Mouse (Mus musculus) cerebellum, postnatal 10 days (tissue): Measurements from ENCODE around the gene Tmem156.

Experiments used
- DNase-seq, 2 experiments: peaks; one replicate each; pipeline ENCODE4 v3.0.0; 2021; ENCODE audit warnings: mixed read lengths in 2 of 2

The Tmem156 gene

DNA sequence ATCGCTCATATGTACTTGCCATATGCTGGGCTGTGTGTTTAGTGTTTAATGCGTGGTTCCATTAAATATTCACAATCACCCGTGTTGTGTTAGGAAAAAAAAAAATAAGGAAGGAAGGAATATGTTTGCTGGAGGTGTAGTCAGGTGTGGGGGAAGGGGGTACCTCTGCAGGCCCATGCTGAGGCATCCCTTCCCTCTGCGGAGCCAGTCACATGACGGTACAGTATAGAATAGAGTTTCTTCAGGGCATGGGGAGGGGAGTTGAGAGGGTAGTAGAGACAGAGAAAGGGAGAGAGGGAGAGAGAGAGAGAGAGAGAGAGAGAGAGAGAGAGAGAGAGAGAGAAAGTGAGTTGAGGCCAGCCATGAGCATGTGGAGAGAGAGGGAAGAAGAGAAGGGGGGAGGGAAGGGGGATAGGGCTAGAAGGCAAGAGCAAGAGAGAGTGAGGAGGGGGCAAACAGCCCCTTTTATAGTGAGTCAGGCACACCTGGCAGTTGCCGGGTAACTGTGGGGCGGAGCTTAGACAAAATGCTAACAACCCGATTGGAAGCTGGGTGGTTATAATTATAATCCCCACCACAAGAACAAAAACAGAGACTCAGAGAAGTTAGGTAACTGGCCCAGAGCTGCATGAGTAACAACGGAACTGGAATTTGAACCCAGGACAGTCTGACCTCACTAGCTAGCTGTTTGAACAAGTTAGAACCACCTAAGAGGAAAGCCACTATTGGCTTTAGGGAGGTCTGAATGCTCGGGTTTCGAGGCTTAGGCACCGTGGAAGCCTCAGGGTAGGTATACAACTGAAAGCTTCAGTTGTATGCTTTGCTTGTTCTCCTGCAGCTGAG is 45.3 kb downstream of the Tmem156 start:
- DNase-seq: peak; percentile 49 to 50

DNA sequence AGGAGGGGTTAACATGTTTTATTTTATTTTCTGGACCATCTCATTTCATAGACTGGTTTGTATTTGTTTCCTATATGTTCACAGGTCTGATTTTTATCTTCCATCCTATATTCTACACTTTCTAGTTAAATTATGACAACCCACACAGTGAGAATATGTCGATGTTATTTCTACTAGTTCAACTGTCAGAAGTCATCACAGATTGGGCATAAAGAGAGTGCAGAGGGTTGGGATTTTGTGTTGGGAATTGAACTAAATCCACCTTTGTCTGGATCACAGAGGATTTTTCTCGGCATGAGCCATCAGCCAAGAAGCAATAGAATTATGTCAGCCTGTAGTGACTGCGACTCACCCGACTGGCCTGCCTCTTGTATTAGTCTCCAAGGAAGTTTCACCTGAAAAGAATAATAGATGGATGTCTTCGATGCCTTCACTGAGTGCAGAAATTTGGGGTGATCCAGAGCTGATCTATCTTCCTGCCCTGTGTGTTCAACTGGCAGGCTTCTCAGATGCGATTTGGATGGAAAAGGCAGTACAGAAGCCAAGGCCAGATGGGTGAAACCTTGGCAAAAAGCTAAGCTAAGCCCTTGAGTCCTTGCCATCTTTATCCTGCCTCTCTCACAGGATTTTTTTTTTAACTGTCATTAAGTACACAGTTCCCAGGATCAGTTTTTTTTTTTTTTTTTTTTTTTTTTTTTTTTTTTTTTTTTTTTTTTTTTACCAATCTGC is 46.1 kb downstream of the Tmem156 start:
- DNase-seq: peak; percentile 89 to 90

DNA sequence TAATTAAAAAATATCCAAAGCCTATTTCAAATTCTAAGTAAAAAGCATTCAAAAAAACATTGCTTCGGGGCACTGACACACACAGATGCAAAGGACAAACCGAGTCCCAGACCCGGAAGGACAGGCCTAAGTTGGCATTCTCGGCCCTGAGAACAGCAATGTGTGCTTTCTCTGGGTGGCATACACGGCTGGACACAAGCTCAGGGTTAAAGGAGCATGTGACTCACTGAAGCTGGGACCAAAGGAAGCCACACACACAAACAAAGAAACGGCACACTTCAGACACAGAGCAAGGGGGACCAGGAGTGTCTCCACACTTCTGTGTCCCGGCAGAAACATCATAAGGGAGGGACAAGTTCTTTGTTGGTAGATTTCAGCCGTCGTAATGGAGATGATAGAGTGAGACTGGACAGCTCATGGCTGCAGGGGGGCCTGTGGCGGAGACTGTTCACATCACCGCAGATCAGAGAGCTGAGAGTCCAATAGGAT is 48.5 kb downstream of the Tmem156 start:
- DNase-seq: no peak

DNA sequence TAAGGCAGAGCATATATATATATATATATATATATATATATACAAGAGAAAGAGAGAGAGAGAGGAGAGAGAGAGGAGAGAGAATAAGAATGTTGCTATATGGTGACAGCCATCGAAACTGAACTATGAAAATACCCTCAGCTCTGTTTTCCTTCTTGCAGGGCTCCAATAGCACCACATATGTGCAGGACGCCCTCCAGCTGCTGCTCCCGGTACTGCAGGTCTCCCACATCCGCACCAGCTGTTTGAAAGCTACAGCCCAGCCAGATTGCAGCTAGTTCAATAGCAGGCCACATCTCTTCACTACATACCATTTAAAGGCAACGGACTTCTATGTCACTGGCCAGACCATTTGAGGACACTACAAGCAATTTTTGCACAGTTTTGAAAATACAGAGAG is 51.5 kb downstream of the Tmem156 start:
- peak; percentile 45 to 49 for DNase-seq

DNA sequence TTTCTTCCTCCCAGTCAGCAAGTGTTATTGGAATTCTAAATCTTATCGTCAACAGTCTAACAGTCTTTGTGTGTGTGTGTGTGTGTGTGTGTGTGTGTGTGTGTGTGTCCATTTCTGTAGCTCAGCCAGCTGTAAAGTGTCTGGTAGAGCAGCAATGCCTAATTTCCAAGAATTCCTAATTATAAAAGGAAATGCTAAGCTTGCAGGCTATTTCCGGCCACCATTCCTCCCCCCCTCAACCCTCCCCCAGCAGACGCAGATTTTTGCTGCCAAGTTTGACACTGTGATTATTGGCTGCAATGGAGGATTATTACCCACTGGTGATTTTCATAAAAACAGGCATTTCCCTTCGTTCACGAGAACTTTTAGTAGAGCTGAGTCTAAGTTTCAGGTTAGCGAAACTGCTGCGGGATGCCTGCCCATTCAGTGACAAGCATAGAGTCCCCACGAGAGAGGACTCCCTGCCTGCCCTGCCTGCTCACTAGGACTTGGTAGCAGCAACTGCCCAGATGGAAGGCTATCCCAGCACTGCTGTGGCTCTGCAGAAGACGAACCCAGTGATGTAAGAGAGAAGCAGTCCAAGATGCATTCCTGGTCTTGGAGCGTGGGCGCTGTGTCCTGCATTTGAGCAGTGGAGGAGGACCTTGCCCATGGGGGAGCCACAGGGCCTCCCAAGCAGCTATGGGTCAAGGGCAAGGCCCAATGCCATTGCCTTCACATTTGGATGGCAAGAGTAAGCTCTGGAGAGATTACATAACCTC is 52.9 kb downstream of the Tmem156 start:
- DNase-seq: peak; percentile 39 to 48

DNA sequence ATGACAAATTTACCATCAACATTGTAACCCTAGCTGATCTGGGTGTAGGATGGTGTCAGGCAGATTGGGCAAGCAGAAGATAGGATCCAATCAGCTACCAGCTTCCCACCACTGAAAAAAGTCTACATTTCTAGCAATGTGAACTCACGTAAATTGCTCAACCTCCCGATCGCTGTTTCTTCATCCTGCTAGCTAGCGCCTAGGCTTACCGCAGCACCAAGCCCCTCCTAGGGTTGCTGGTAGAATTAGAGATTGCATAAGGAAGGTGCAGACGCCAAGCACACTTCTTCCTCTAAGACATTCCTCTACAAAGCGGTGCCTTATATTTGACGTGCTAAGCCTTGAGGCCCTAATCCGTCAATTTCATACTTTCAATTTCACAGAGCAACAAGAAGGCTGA is 53.6 kb downstream of the Tmem156 start:
- no peak for DNase-seq

DNA sequence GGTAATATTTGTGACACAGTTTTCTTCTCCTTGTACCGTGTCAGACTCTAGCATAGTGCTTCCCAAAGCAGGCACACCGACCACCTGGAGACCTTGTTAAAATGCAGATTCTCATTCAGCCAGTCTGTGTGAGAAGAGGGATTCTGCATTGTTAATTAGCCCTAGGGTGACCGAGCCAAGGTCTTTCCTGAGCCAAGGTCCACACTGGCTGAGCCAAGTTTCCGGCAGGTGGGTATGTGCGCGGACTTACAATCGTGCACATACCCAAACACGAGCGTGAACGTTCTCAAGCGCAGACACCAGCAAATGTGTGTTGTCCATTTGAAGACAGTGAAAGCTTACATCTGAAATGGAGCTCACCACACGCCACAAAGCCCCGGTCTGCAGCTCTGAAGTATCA is 55.3 kb downstream of the Tmem156 start:
- DNase-seq: peak; percentile 89 to 91

DNA sequence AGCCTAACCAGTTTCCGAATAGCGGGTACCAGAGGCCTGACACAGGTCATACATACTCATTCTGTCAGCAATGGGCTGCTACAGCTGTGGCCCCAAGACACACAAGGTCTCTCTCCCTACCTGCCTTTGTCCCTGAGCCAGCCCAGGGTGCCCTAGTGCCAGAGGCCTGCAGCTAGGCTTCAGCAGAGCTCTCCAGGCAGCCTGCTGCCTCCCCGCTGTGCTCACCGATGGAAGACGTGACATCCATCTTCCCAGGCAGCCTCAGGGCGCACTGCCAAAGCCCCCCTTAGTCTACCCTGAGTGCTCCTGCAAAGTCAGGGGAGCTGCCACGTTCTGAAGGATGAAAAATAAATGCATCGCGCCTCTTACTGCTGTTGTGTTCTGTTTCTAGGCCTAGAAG is 63.9 kb downstream of the Tmem156 start:
- peak; percentile 60 to 69 for DNase-seq

DNA sequence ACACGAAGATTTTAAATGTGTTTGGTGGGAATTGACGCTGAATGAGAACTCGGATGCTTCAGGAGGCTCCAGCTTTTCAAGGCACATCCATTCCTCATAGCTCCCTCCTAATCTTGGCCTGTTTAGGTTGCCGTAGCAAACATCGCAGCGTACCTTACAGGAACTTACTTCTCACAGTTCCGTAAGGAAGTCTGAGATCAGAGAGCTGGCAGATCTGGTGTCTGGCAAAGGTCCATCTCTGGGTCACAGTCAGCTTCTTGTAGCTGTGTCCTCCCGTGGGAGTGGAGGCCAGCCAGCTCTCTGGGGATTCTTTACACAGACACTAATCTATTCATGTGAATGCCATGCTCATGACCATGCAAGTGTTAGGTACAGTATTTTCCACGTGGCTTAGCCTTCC is 65.2 kb downstream of the Tmem156 start:
- DNase-seq: peak; percentile 54 to 55

DNA sequence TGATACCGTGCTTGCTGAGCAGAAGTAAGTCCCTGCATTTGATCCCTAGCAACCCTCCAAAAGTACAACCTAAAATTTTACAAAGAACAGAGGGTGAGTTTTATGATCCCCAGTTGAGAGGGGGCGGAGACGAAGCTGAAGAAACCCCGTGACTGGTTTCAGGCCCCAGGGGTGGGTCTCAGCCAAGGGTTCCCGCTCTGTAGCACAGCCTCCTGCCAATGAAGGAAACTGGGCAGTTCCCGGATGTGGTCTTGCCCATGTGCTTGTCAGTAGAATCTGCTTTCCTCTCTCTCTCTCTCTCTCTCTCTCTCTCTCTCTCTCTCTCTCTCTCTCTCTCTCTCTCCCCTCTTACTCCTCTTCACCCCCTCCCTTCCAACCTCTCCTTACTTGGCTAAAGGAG is 66.0 kb downstream of the Tmem156 start:
- no peak for DNase-seq

DNA sequence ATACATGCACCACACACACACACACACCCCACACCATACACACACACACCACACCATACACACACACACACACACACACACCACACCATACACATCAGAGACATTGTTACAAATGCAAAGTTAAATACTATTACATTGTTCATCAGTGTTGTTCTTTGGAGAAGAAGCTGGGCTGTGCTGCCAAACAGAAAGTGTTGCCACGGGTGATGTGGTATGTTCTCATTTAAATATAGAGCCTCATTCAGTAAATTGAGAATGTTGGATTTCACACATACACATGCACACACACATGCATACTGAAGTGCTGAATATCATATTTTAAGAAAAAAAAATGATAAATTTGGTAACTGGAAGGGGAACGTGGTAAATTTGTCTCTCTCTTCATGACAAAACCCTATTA is 67.3 kb downstream of the Tmem156 start:
- no peak for DNase-seq

DNA sequence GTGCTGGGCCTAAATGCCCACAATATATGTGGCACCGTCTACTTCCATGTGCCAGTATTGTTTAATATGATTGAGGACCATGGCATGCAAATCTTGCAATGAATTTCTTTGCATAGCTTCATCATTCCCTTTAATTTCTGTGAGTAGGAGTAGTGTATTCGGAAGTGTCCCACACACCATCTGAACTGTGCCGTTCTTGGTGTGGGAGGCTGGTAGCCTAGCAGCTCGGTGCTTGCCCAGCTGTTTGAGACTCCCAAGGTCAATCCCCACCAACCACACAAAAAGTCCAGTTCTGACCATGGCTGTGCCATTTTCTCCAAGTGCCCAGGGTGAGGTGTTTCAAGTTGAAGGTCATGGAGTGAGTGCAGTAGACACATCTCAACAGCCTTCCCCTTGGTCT is 69.9 kb downstream of the Tmem156 start:
- no peak for DNase-seq

DNA sequence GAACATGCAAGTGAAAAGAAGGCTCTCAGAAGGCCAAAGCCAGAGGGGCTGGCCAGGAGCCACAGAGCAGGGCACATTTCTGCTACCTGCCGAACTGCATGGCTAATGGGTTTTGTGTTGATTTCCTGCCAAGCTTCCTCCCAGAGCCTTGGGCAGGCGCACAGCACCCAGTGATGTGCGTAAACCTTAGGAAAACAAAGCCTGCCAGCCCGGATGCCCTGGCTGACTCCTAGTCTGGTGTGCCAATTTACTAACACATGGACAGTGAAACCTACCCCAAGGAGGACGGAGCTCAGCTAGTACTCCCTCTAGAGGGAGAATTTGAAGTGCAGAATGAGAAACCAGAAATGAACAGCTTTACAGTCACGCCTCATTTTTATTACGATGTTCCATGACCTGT is 72.1 kb downstream of the Tmem156 start:
- peak; percentile 96 to 97 for DNase-seq

DNA sequence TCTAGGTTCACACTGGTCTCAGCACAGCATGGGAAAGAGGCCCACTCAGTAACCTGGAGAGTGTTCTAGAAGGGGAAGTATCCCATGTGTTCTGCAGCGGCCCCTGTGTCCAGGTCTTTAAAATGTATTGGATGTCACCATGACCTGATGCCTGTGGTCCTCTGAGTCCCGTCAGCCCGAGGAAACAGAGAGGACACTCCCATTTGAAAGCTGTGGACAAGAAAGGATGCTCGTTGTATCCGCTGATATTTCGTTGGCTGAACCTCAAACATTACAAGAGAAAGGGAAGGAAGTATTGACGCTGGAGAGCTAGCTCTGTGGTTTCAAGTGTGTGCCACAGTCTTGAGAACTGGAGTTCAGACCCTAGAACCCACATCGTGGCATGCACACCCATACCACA is 72.8 kb downstream of the Tmem156 start:
- DNase-seq: no peak

DNA sequence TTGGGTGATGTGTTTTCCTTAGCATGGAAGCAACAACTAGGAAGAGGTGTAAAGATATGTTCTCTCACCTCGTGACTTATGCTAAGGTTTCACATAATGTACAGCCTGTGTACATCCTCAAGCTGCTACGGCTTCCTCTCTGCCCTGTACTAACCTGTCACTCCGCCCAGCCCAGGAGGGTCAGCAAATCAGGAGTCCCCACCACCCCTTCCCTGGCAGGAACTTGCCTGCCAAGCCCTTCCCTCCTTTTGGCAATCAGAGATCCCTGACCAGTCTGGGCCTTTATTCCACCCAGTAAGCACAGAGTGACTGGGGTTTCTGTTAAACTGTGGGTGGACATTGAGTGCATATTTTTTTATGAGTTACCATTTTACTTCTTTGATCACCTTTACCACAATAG is 76.4 kb downstream of the Tmem156 start:
- DNase-seq: peak; percentile 77 to 86

DNA sequence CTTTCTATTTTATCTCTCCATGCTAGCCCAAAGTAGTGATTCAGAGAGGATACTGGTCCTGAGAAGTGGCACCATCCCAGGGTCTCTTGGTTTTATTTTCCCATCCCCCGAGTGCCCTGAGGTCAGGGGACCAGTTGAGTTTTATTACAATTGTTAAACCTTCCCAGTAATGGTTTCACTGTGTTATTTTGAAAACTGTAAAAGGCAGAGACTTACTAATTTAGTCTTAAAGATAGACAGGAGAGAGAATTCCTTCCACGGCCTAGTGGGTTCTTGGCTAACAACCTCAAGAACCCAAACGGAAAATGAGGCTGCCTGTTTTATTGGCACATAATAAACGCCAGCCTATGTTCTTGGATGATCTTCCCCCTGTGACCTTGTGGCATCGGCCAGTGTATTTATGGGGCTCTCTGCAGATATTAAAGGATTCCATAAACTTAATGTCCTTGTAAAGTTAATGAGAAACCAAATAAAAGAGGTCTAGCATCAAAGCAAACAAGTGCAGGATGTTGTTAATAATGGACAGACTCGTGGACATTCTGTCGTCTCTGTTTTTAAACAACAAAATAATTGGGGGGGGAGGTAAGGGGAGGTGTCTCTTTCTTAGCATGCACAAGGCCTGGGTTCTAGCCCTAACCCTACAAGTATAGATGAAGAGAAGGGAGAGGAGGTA is 79.9 kb downstream of the Tmem156 start:
- DNase-seq: no peak

DNA sequence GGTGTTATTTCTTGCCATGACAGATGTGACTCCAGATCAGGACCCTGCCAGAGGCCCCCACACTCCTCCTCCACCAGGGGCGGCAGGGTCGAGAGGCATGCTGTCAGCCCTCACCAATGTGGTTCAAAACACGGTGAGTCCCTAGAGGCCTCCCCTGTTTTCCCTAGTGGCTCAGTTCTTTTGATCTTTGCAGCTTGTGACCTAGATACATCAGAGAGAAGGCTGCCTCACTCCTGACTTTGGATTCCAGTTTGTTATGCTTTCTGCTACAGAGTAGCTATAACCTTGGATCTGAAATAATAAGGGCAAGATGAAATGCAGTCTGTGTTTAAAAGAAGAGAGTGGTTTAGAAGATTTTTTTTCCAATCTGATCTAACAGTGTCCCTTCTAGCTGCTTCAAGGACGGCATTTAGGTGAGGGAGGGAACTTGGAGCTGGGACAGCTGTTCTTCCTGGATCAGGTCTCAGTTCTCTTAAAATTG is 85.9 kb downstream of the Tmem156 start:
- no peak for DNase-seq

DNA sequence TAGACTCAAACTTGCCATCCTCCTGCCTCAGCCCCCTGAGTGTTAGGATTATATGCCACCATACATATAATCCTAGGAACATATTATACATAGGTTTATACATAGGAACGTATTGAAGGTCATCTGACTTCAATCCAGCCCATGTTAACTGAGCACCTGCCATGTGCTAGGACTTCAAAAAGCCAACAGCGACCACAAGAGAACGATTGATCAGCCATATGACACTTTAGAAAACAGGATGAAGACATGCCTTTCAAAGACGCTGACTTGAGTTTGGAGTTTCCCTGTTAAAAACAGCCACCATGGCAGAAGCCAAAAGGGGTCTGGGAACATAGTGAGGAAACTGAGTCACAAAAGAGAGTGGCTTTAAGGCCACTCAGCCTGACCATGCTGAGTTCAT is 86.7 kb downstream of the Tmem156 start:
- no peak for DNase-seq
